Mouse (Mus musculus) CH12.LX (cell line): ENCODE data around the gene Fhit.

Experiments
- CTCF ChIP-seq, 2 experiments: IDR thresholded peaks in 1 of 2; conservative IDR thresholded peaks in 1 of 2; 2 replicates each; pipeline ENCODE4 v1.5.1; 2011 to 2012; ENCODE audit warnings: low read depth in 2 of 2, low read length in 2 of 2, improper control_type of control experiment in 1 of 2, inconsistent platforms in 1 of 2, mild to moderate bottlenecking in 1 of 2, moderate library complexity in 1 of 2
- MAX ChIP-seq: IDR thresholded peaks from 2 replicates; pipeline ENCODE4 v1.6.1; 2011; ENCODE audit warnings: low read length, improper control_type of control experiment
- POLR2A ChIP-seq: IDR thresholded peaks from 2 replicates; pipeline ENCODE4 v1.6.1; 2011; ENCODE audit warnings: low read depth, mild to moderate bottlenecking, improper control_type of control experiment, low read length
- TCF12 ChIP-seq: IDR thresholded peaks from 2 replicates; pipeline ENCODE4 v1.6.1; 2014; ENCODE audit warnings: low read depth, mild to moderate bottlenecking, inconsistent platforms, low read length, improper control_type of control experiment

- TF ChIP-seq TCF12 (no peak), CTCF (conservative IDR thresholded peaks at IDR 0.05 in 1 of 2, IDR thresholded peaks at IDR 0.05 in 1 of 2; ENCODE audit: low read depth in 2 of 2, low read length in 2 of 2) (no peak), POLR2A (no peak), MAX (no peak)
These were observed 948.6 kb downstream of the Fhit start for GRCm38 (mm10) chr14:10213216-10213615.
